29 mouse cellular contexts compared by ENCODE assay signal in the genomic region with DNA sequence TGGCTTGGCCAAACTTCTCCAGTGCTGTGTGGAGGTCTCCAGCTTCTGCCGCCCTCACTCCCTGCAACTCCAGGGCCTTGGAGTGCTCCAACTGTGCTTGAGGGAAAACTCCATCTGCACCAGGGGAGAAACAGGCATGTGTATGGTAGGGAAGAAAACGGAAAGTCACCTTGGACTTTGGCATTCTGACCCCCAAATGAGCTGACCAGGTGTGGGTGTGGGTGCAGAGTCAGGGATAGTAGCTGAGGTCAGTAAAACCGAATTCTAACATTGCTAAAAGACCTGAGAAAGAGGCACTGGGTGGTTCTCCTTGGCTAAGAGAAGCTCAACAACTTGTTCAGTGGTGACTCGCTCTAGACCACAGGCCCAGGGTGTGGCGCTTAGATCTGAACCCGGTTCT. TPM values are rescaled to one million over a fixed set of nuclear protein-coding genes. Genes with fewer than 3 reads are reported as not detected.
DNase-seq lines count a peak whose midpoint lies in the region; ATAC-seq and TF ChIP-seq lines count a peak whose summit lies in the region.
"Had no signal": no experiment of that assay in that cellular context is flagged by ENCODE, and none has a peak within 500 bp of the region (broad histone marks: within the 10 kb centered on the region; RNA-seq: fewer than 3 reads in every experiment).

No protein-coding gene starts in this region.

- no peak overlapping the region for H3K9ac ChIP-seq in liver, embryonic 14.5 days (replicated peaks)
- H3K9ac ChIP-seq in liver, embryonic 12.5 days, result no peak overlapping the region
- H3K9ac ChIP-seq in kidney, embryonic 15.5 days, result no peak overlapping the region
- H3K9ac ChIP-seq in liver, embryonic 16.5 days (ENCODE audit: low read depth, low read length), result peak overlapping the region; percentile 0
- H3K9ac ChIP-seq: forebrain, postnatal 0 days; heart, embryonic 12.5 days; limb, embryonic 13.5 days; lung, embryonic 15.5 days; neural tube, embryonic 13.5 days had no signal

- H3K36me3 ChIP-seq in erythroblast, embryonic 14.5 days (ENCODE audit: control insufficient read depth), result peaks cover 19% of the 10 kb centered on the region
- H3K36me3 ChIP-seq in liver, embryonic 14.5 days (replicated peaks; ENCODE audit: control insufficient read depth, insufficient read depth, low read depth), result no peaks in the 10 kb centered on the region
- peaks cover 20% of the 10 kb centered on the region for H3K36me3 ChIP-seq in liver, embryonic 12.5 days
- peaks cover 21% of the 10 kb centered on the region for H3K36me3 ChIP-seq in kidney, embryonic 15.5 days
- H3K36me3 ChIP-seq in liver, embryonic 16.5 days (ENCODE audit: control insufficient read depth, insufficient read depth), result peaks cover 4% of the 10 kb centered on the region; the same call in 1 of the 2 replicates

- peak overlapping the region; percentile 42 for H3K4me3 ChIP-seq in erythroblast, embryonic 14.5 days (replicated peaks)
- H3K4me3 ChIP-seq in liver, embryonic 14.5 days (ENCODE audit: insufficient read depth in 1 of 2, low read depth in 2 of 2, low read length in 2 of 2), result peak overlapping the region in 1 of 2 experiments; percentile 9; a peak in 2 of 4 replicates
- H3K4me3 ChIP-seq in liver, embryonic 12.5 days, result no peak overlapping the region
- 0 out of 2 replicates have a peak overlapping the region, but pooled peaks have one; percentile 6 for H3K4me3 ChIP-seq in kidney, embryonic 15.5 days (replicated peaks)
- H3K4me3 ChIP-seq in liver, embryonic 16.5 days (ENCODE audit: low read depth, low read length), result peak overlapping the region; percentile 45
- H3K4me3 ChIP-seq: embryonic facial prominence, embryonic 10.5 days; heart, embryonic 12.5 days; limb, embryonic 13.5 days; lung, embryonic 15.5 days; midbrain, embryonic 10.5 days; myocyte; neural tube, embryonic 13.5 days had no signal

- no peak for TF ChIP-seq EP300 in liver, embryonic 14.5 days (IDR thresholded peaks at IDR 0.05; ENCODE audit: low read depth)

- 55% methylated on average over 6 of the region's 6 CpGs for WGBS in liver, embryonic 14.5 days (ENCODE audit: insufficient replicate concordance)
- 61% methylated on average over 6 of the region's 6 CpGs for WGBS in liver, embryonic 12.5 days (ENCODE audit: insufficient replicate concordance)
- WGBS in kidney, embryonic 15.5 days, result 79% methylated on average over 6 of the region's 6 CpGs
- 54% methylated on average over 6 of the region's 6 CpGs for WGBS in liver, embryonic 16.5 days (ENCODE audit: insufficient replicate concordance)

- no peak overlapping the region for H3K27ac ChIP-seq in liver, embryonic 14.5 days
- no peak overlapping the region for H3K27ac ChIP-seq in liver, embryonic 12.5 days
- peak overlapping the region; percentile 88; the same call in 1 of the 2 replicates for H3K27ac ChIP-seq in kidney, embryonic 15.5 days
- H3K27ac ChIP-seq in liver, embryonic 16.5 days (ENCODE audit: low read length), result peak overlapping the region; percentile 50; the same call in 1 of the 2 replicates
- H3K27ac ChIP-seq: embryonic facial prominence, embryonic 10.5 days; hindbrain, postnatal 0 days; limb, embryonic 13.5 days; lung, embryonic 15.5 days; macrophage; midbrain, embryonic 10.5 days; neural tube, embryonic 13.5 days had no signal

- ATAC-seq in erythroblast, adult 5-6 weeks (replicated peaks; ENCODE audit: low FRiP score, poor library complexity, severe bottlenecking), result no peak
- no peak for ATAC-seq in liver, embryonic 14.5 days (ENCODE audit: insufficient read depth)
- no peak for ATAC-seq in liver, embryonic 12.5 days
- ATAC-seq in kidney, embryonic 15.5 days (replicated peaks; ENCODE audit: low FRiP score), result no peak
- ATAC-seq in liver, embryonic 16.5 days (ENCODE audit: low read depth), result no peak
- ATAC-seq: CD4-positive, CD25-positive, alpha-beta regulatory T cell, adult 4 months; forebrain, postnatal 0 days; hindbrain, postnatal 0 days; intestine, embryonic 16.5 days; midbrain, embryonic 16.5 days; Patski had no signal

- H3K4me1 ChIP-seq in erythroblast, embryonic 14.5 days (ENCODE audit: control insufficient read depth), result peaks cover 17% of the 10 kb centered on the region
- H3K4me1 ChIP-seq in liver, embryonic 14.5 days (replicated peaks; ENCODE audit: control insufficient read depth in 2 of 2, insufficient read depth in 2 of 2, low read length in 1 of 2), result peaks cover 0 to 8% of the 10 kb centered on the region in 2 experiments; a peak in 3 of 4 replicates
- H3K4me1 ChIP-seq in liver, embryonic 12.5 days, result peaks cover 22% of the 10 kb centered on the region
- H3K4me1 ChIP-seq in kidney, embryonic 15.5 days, result peaks cover 41% of the 10 kb centered on the region
- peaks cover 14% of the 10 kb centered on the region for H3K4me1 ChIP-seq in liver, embryonic 16.5 days (ENCODE audit: control insufficient read depth, low read depth, low read length)

- peaks cover 44% of the 10 kb centered on the region for H3K27me3 ChIP-seq in erythroblast, embryonic 14.5 days (ENCODE audit: control insufficient read depth)
- peaks cover 22% of the 10 kb centered on the region for H3K27me3 ChIP-seq in liver, embryonic 14.5 days (ENCODE audit: control insufficient read depth, insufficient read depth, low read length)
- H3K27me3 ChIP-seq in liver, embryonic 12.5 days (replicated peaks), result peaks cover 56% of the 10 kb centered on the region
- H3K27me3 ChIP-seq in kidney, embryonic 15.5 days, result peaks cover 8% of the 10 kb centered on the region
- H3K27me3 ChIP-seq in liver, embryonic 16.5 days (ENCODE audit: control insufficient read depth, insufficient read depth, low read depth, low read length), result peaks cover 35% of the 10 kb centered on the region
- H3K27me3 ChIP-seq: Patski had no signal

- no peak for DNase-seq in liver, embryonic 14.5 days (ENCODE audit: low read depth in 3 of 3, low spot score in 3 of 3)
- no peak for DNase-seq in frontal cortex, postnatal 14 days (ENCODE audit: low spot score in 2 of 2)
- DNase-seq in urinary bladder, postnatal 14 days (ENCODE audit: low spot score), result no peak
- DNase-seq: adrenal gland, postnatal 36 days; cerebellum, adult 9-11 months; forebrain, postnatal 0 days; gastrocnemius, postnatal 36 days; heart, postnatal 10 days; thymus, postnatal 25 days had no signal

- H3K9me3 ChIP-seq in erythroblast, embryonic 14.5 days (ENCODE audit: control insufficient read depth, low read length), result no peaks in the 10 kb centered on the region
- H3K9me3 ChIP-seq in liver, embryonic 14.5 days (ENCODE audit: control insufficient read depth, low read length), result no peaks in the 10 kb centered on the region
- no peaks in the 10 kb centered on the region for H3K9me3 ChIP-seq in liver, embryonic 12.5 days (replicated peaks)
- no peaks in the 10 kb centered on the region for H3K9me3 ChIP-seq in kidney, embryonic 15.5 days (replicated peaks)
- no peaks in the 10 kb centered on the region for H3K9me3 ChIP-seq in liver, embryonic 16.5 days (replicated peaks; ENCODE audit: control insufficient read depth, low read length)
- H3K9me3 ChIP-seq: embryonic facial prominence, embryonic 10.5 days; heart, embryonic 12.5 days; limb, embryonic 13.5 days; lung, embryonic 15.5 days; midbrain, embryonic 10.5 days; neural tube, embryonic 13.5 days had no signal

- peak overlapping the region; percentile 47 for H3K4me2 ChIP-seq in liver, embryonic 14.5 days (ENCODE audit: low read depth)
- no peak overlapping the region for H3K4me2 ChIP-seq in liver, embryonic 12.5 days
- peak overlapping the region; percentile 14 for H3K4me2 ChIP-seq in kidney, embryonic 15.5 days
- H3K4me2 ChIP-seq in liver, embryonic 16.5 days (ENCODE audit: low read depth, low read length), result peak overlapping the region; percentile 56
- H3K4me2 ChIP-seq: heart, embryonic 12.5 days; limb, embryonic 13.5 days; lung, embryonic 15.5 days; neural tube, embryonic 13.5 days had no signal

- no peak for TF ChIP-seq CTCF in liver, embryonic 14.5 days (IDR thresholded peaks at IDR 0.05; ENCODE audit: low read depth)

RNA-seq across cellular contexts. Expression of a gene that starts 1.2 kb away (rescaled TPM):
- 0.12 and 0.83 TPM in 2 replicates for polyA plus RNA-seq in erythroblast, embryonic 14.5 days (2012)
- not detected in 2 replicates for total RNA-seq in erythroblast, adult 5-6 weeks (2015; ENCODE audit: low replicate concordance)
- 1.4 TPM in 1 of 2 replicates, not detected in the other for total RNA-seq in erythroblast, adult 5-6 weeks (2017; ENCODE audit: low replicate concordance)
- polyA plus RNA-seq in liver, embryonic 14.5 days (2012; rRNA removed), result 40.4 and 43.5 TPM in 2 replicates
- polyA plus RNA-seq in liver, embryonic 14.5 days (2014; fragmentation: Nextera tagmentation; extraction: Ambion mirVana), result 72.0 and 77.4 TPM in 2 replicates
- polyA plus RNA-seq in liver, embryonic 12.5 days (2016; fragmentation: Nextera tagmentation; extraction: Ambion mirVana), result 11.6 and 12.3 TPM in 2 replicates
- 87.3 and 99.8 TPM in 2 replicates for polyA plus RNA-seq in kidney, embryonic 15.5 days (2015; fragmentation: Nextera tagmentation; extraction: Ambion mirVana)
- polyA plus RNA-seq in liver, embryonic 16.5 days (2015; fragmentation: Nextera tagmentation; extraction: Ambion mirVana), result 166 and 200 TPM in 2 replicates
- total RNA-seq: gastrocnemius, postnatal 36 days; hindbrain, postnatal 0 days had no signal
- polyA plus RNA-seq: CD4-positive, CD25-positive, alpha-beta regulatory T cell, adult 4 months; embryonic facial prominence, embryonic 10.5 days; forebrain, embryonic 11.5 days; heart, embryonic 12.5 days; hindbrain, embryonic 11.5 days; limb, embryonic 13.5 days; macrophage; midbrain, embryonic 16.5 days; neural tube, embryonic 13.5 days had no signal

RNA-seq across cellular contexts. Expression of a gene that starts 2.6 kb away (rescaled TPM):
- 0.01 TPM in 1 of 2 replicates, not detected in the other for polyA plus RNA-seq in erythroblast, embryonic 14.5 days (2012)
- not detected in 2 replicates for total RNA-seq in erythroblast, adult 5-6 weeks (2015; ENCODE audit: low replicate concordance)
- total RNA-seq in erythroblast, adult 5-6 weeks (2017; ENCODE audit: low replicate concordance), result not detected in 2 replicates
- 3.6 and 4.9 TPM in 2 replicates for polyA plus RNA-seq in liver, embryonic 14.5 days (2012; rRNA removed)
- polyA plus RNA-seq in liver, embryonic 14.5 days (2014; fragmentation: Nextera tagmentation; extraction: Ambion mirVana), result 1.3 and 1.9 TPM in 2 replicates
- 0.81 and 1.6 TPM in 2 replicates for polyA plus RNA-seq in liver, embryonic 12.5 days (2016; fragmentation: Nextera tagmentation; extraction: Ambion mirVana)
- 20.0 and 24.6 TPM in 2 replicates for polyA plus RNA-seq in kidney, embryonic 15.5 days (2015; fragmentation: Nextera tagmentation; extraction: Ambion mirVana)
- 3.9 and 6.1 TPM in 2 replicates for polyA plus RNA-seq in liver, embryonic 16.5 days (2015; fragmentation: Nextera tagmentation; extraction: Ambion mirVana)
- polyA plus RNA-seq: CD4-positive, CD25-positive, alpha-beta regulatory T cell, adult 4 months had no signal

RNA-seq across cellular contexts. Expression of a gene that starts 34.0 kb away (rescaled TPM):
- polyA plus RNA-seq in erythroblast, embryonic 14.5 days (2012), result 0.29 and 0.86 TPM in 2 replicates
- 62.1 and 85.9 TPM in 2 replicates for total RNA-seq in erythroblast, adult 5-6 weeks (2015; ENCODE audit: low replicate concordance)
- total RNA-seq in erythroblast, adult 5-6 weeks (2017; ENCODE audit: low replicate concordance), result 40.4 and 54.4 TPM in 2 replicates
- 8.8 and 11.3 TPM in 2 replicates for polyA plus RNA-seq in liver, embryonic 14.5 days (2012; rRNA removed)
- polyA plus RNA-seq in liver, embryonic 14.5 days (2014; fragmentation: Nextera tagmentation; extraction: Ambion mirVana), result 16.0 and 17.3 TPM in 2 replicates
- 24.3 and 24.7 TPM in 2 replicates for polyA plus RNA-seq in liver, embryonic 12.5 days (2016; fragmentation: Nextera tagmentation; extraction: Ambion mirVana)
- polyA plus RNA-seq in kidney, embryonic 15.5 days (2015; fragmentation: Nextera tagmentation; extraction: Ambion mirVana), result 99.3 and 105 TPM in 2 replicates
- polyA plus RNA-seq in liver, embryonic 16.5 days (2015; fragmentation: Nextera tagmentation; extraction: Ambion mirVana), result 20.6 and 21.0 TPM in 2 replicates

RNA-seq across cellular contexts. Expression of a gene that starts 34.0 kb away (rescaled TPM):
- 0.33 and 0.52 TPM in 2 replicates for polyA plus RNA-seq in erythroblast, embryonic 14.5 days (2012)
- 52.6 and 60.4 TPM in 2 replicates for total RNA-seq in erythroblast, adult 5-6 weeks (2015; ENCODE audit: low replicate concordance)
- total RNA-seq in erythroblast, adult 5-6 weeks (2017; ENCODE audit: low replicate concordance), result 66.1 and 94.8 TPM in 2 replicates
- 26.6 and 33.5 TPM in 2 replicates for polyA plus RNA-seq in liver, embryonic 14.5 days (2012; rRNA removed)
- polyA plus RNA-seq in liver, embryonic 14.5 days (2014; fragmentation: Nextera tagmentation; extraction: Ambion mirVana), result 84.1 and 88.5 TPM in 2 replicates
- 127 TPM in 2 replicates for polyA plus RNA-seq in liver, embryonic 12.5 days (2016; fragmentation: Nextera tagmentation; extraction: Ambion mirVana)
- polyA plus RNA-seq in kidney, embryonic 15.5 days (2015; fragmentation: Nextera tagmentation; extraction: Ambion mirVana), result 201 and 202 TPM in 2 replicates
- 92.8 and 95.6 TPM in 2 replicates for polyA plus RNA-seq in liver, embryonic 16.5 days (2015; fragmentation: Nextera tagmentation; extraction: Ambion mirVana)

Comparison
In these comparisons a context has a peak if more than half of its experiments do, and no peak if none do; other contexts are left out.
1. H3K27ac ChIP-seq: peak in kidney, embryonic 15.5 days (single experiment) and liver, embryonic 16.5 days (single experiment); none in liver, embryonic 14.5 days (single experiment) and liver, embryonic 12.5 days (single experiment).